Mouse (Mus musculus) liver, embryonic 11.5 days (tissue): ENCODE data around the gene Mrps34. TPM values are rescaled to one million over a fixed set of nuclear protein-coding genes. Genes with fewer than 3 reads are reported as not detected.
A peak's percentile ranks its signal among the peaks of the same experiment; 100 is the strongest.

Experiments
- ATAC-seq: fragments of 200-750 bp; cut with Nextera tagmentation; replicated peaks from 2 replicates; pipeline ENCODE4 v1.8.0; 2017; ENCODE audit warnings: moderate number of reproducible peaks, mild to moderate bottlenecking, moderate TSS enrichment, moderate library complexity; ENCODE audit not compliant: low FRiP score
- DNase-seq: peaks from one replicate; pipeline ENCODE4 v3.0.0-alpha.2; 2017; ENCODE audit warnings: low spot score
- H3K27ac ChIP-seq: fragments of 300-500 bp; sonication (generic); 2 replicates; pipeline ENCODE4 v1.5.1; 2014; ENCODE audit warnings: mild to moderate bottlenecking, low read depth, low read length, control low read depth
- H3K27me3 ChIP-seq: fragments of 300-500 bp; sonication (generic); replicated peaks from 2 replicates; pipeline ENCODE4 v1.6.1; 2014; ENCODE audit warnings: low read length, mixed read lengths; ENCODE audit not compliant: control insufficient read depth, insufficient read depth
- H3K36me3 ChIP-seq: fragments of 300-500 bp; sonication (generic); 2 replicates; pipeline ENCODE4 v1.6.1; 2014; ENCODE audit warnings: mild to moderate bottlenecking, low read length, moderate library complexity, mixed read lengths; ENCODE audit not compliant: control insufficient read depth, insufficient read depth
- H3K4me1 ChIP-seq: fragments of 300-500 bp; sonication (generic); replicated peaks from 2 replicates; pipeline ENCODE4 v1.6.1; 2014; ENCODE audit warnings: low read length, mixed read lengths; ENCODE audit not compliant: control insufficient read depth, insufficient read depth
- H3K4me2 ChIP-seq: fragments of 300-500 bp; sonication (generic); 2 replicates; pipeline ENCODE4 v1.6.1; 2014; ENCODE audit warnings: mild to moderate bottlenecking, control low read depth, moderate library complexity
- H3K4me3 ChIP-seq: fragments of 300-500 bp; sonication (generic); 2 replicates; pipeline ENCODE4 v1.5.1; 2014; ENCODE audit warnings: low read depth, low read length, control low read depth
- H3K9ac ChIP-seq: fragments of 300-500 bp; sonication (generic); 2 replicates; pipeline ENCODE4 v1.6.1; 2014; ENCODE audit warnings: low read depth, low read length, control low read depth
- H3K9me3 ChIP-seq: fragments of 300-500 bp; sonication (generic); 2 replicates; pipeline ENCODE4 v1.6.1; 2016; ENCODE audit warnings: low read length, inconsistent platforms, mixed read lengths; ENCODE audit not compliant: control insufficient read depth
- WGBS: fragments of 180-500 bp; shearing (Covaris S2); extraction: QIAGEN DNeasy Blood & Tissue Kit; methylation state at CpG from one replicate; pipeline ENCODE4 v1.1.7; 2014; 5-methylcytosine and 5-hydroxymethylcytosine counted together
- polyA plus RNA-seq: library from polyadenylated mRNA; unstranded; fragments of >200 nt; fragmentation: Nextera tagmentation; extraction: Ambion mirVana; gene quantifications from 2 replicates; pipeline ENCODE4 v1.2.1, GENCODE M21; 2014

Mrps34 gene
- polyA plus RNA-seq = 123 and 129 TPM in 2 replicates

DNA sequence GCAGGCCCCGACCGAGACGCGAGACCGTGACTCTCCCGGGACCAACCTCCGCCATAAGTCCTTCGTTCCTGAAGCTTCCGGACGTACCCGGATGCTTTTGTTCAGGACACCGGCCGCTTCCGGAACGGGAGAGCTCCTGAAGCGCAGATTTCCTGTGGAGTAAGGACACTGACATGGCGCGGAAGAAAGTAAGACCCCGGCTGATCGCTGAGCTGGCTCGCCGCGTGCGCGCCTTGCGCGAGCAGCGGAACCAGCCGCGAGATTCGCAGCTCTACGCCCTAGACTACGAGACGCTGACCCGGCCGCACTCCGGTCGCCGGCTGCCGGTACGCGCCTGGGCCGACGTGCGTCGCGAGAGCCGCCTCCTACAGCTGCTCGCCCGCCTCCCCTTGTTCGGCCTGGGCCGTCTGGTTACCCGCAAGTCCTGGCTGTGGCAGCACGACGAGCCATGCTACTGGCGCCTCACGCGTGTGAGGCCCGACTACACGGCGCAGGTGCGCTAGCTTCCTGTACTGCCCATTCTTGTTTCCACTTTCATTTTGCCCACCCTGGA lies at the start of gene Mrps34, which contains the start of gene Eme2:
Mrps34 (plus strand) TSS at position 122 of the 553 bp plus-strand sequence.
Eme2 (minus strand) TSS at position 93 of the 553 bp plus-strand sequence.
- peak within 1 kb of the TSS; percentile 91 for H3K4me3 ChIP-seq
- peak; percentile 65 for ATAC-seq
- WGBS = under 1% methylated on average over 62 of the region's 62 CpGs
- H3K27ac ChIP-seq = peak within 1 kb of the TSS; percentile 87
- H3K27me3 ChIP-seq = no peaks in the 10 kb centered on the region
- H3K4me2 ChIP-seq = peak within 1 kb of the TSS; percentile 99
- peak within 1 kb of the TSS; percentile 97 for H3K9ac ChIP-seq
- peak; percentile 89 for DNase-seq
- H3K4me1 ChIP-seq = peaks cover 28% of the 10 kb centered on the region
- no peaks in the 10 kb centered on the region for H3K9me3 ChIP-seq
- peaks cover 58% of the 10 kb centered on the region for H3K36me3 ChIP-seq

DNA sequence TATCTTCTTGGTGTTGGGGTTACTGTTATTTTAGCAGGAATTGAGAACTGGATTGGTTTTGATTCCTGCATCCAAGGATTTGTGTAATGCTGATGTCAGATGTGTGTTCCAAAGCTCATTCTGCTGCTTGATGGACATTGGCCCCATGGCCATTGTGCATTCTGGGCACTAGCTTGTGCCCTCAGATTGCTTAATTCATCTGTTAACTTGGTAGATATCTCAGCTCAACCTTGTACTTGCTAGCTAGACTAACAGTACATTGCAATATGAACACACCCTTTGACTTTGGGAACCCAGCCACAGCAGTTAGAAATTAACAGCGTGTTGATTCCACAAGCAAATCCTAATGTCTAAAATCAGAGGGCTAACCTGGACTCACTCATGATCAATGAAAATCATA lies 47.5 kb upstream of the Mrps34 start:
- Histone ChIP-seq H3K4me1 (peaks cover 9% of the 10 kb centered on the region), H3K4me2 (peak overlapping the region; percentile 46), H3K9ac (no peak overlapping the region), H3K27ac (no peak overlapping the region), H3K36me3 (no peaks in the 10 kb centered on the region), H3K4me3 (peak overlapping the region; percentile 13; the same call in 1 of the 2 replicates), H3K27me3 (no peaks in the 10 kb centered on the region; the same call in 1 of the 2 replicates), H3K9me3 (no peaks in the 10 kb centered on the region)
- no peak for ATAC-seq
- WGBS = 98% methylated on average over 1 of the region's 1 CpGs
- no peak for DNase-seq

GRCm38 (mm10) chr17:24848600-24849031 lies 46.3 kb upstream of the Mrps34 start:
- H3K27me3 ChIP-seq = no peaks in the 10 kb centered on the region; the same call in 1 of the 2 replicates
- H3K4me1 ChIP-seq = peaks cover 9% of the 10 kb centered on the region
- H3K4me2 ChIP-seq = peak overlapping the region; percentile 84
- DNase-seq = no peak
- peaks cover 5% of the 10 kb centered on the region; the same call in 1 of the 2 replicates for H3K36me3 ChIP-seq
- H3K9ac ChIP-seq = peak overlapping the region; percentile 55
- H3K27ac ChIP-seq = peak overlapping the region; percentile 98
- peak overlapping the region; percentile 88 for H3K4me3 ChIP-seq
- ATAC-seq = peak; percentile 75
- no peaks in the 10 kb centered on the region for H3K9me3 ChIP-seq

- H3K27me3 ChIP-seq = no peaks in the 10 kb centered on the region; the same call in 1 of the 2 replicates
- WGBS = under 1% methylated on average over 21 of the region's 21 CpGs
Observed at GRCm38 (mm10) chr17:24849733-24850064, 45.2 kb upstream of the Mrps34 start.

DNA sequence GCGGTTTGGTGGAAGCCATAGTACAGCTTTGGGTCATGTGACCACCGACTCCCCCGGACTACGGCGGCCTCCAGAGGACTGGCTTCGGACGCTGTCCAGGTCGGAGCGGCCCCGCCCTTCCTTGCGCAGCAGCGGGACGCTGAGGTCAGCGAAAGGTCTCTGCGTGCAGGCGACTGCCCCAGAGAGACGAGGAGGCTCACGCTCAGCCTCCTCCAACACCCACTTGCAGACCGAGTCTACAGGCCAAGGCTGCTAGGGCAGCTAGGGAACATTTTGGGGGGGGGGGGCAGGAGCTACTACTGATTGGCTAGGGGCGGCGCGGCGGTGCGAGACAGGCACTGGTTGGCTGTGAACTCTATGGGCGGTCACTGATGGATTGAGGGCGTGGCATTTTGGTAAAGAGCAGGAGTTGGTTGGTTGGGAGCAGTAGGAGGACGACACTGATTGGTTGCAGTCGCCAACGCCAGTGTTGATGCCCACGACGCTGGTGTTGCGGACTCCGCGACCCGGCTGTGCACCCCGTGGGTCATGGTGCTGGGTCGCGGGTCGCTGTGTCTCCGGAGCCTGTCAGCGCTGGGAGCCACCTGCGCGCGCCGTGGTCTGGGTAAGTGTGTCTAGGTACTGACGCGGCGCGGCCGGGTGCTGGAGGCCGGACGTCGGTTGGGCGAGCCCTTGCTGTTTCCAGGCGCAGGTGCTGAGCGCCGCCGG lies 44.7 kb upstream of the Mrps34 start, which contains the start of gene Fahd1:
Fahd1 (minus strand) TSS at position 300 of the 708 bp plus-strand sequence.
- Histone ChIP-seq H3K4me1 (peaks cover 9% of the 10 kb centered on the region), H3K4me2 (peak within 1 kb of the TSS; percentile 89), H3K4me3 (peak within 1 kb of the TSS; percentile 88), H3K27me3 (no peaks in the 10 kb centered on the region; the same call in 1 of the 2 replicates), H3K27ac (peak within 1 kb of the TSS; percentile 98), H3K9me3 (no peaks in the 10 kb centered on the region), H3K9ac (peak within 1 kb of the TSS; percentile 99), H3K36me3 (peaks cover 10% of the 10 kb centered on the region; the same call in 1 of the 2 replicates)
- DNase-seq (peak; percentile 97), ATAC-seq (peak; percentile 95)
- under 1% methylated on average over 58 of the region's 58 CpGs for whole genome bisulfite sequencing

More at GRCm38 (mm10) chr17:24849733-24850064, 45.2 kb upstream of the Mrps34 start:
- H3K27ac ChIP-seq = peak overlapping the region; percentile 98
- peaks cover 9% of the 10 kb centered on the region for H3K4me1 ChIP-seq
- H3K4me2 ChIP-seq = peak overlapping the region; percentile 84
- H3K9me3 ChIP-seq = no peaks in the 10 kb centered on the region
- H3K36me3 ChIP-seq = peaks cover 10% of the 10 kb centered on the region; the same call in 1 of the 2 replicates
- H3K4me3 ChIP-seq = peak overlapping the region; percentile 88
- H3K9ac ChIP-seq = peak overlapping the region; percentile 99
- peak; percentile 33 for ATAC-seq
- DNase-seq = no peak

DNA sequence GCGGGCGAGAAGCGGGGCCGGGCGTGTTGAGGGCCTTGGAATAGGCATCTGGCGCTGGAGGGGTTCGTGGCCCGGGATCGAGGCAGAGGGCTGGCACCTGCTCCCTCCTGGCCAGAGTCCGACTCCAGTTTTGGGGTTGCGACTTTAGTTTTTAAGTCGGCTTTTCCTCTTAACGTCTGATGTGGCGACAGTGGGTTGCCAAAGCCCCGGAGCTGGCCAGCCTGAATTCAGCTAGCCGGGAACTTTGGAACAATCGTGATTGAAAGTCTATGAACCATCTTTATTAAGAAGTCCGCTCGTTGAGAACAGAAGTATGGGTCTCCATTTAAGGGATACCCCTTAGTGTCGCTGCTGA lies 44.2 kb upstream of the Mrps34 start:
- H3K27ac ChIP-seq = 0 out of 2 replicates have a peak overlapping the region, but pooled peaks have one; percentile 46
- H3K4me2 ChIP-seq = peak overlapping the region; percentile 89
- peak overlapping the region; percentile 88 for H3K4me3 ChIP-seq
- H3K4me1 ChIP-seq = peaks cover 9% of the 10 kb centered on the region
- no peaks in the 10 kb centered on the region; the same call in 1 of the 2 replicates for H3K27me3 ChIP-seq
- peaks cover 10% of the 10 kb centered on the region; the same call in 1 of the 2 replicates for H3K36me3 ChIP-seq
- no peaks in the 10 kb centered on the region for H3K9me3 ChIP-seq
- ATAC-seq = no peak
- WGBS = 2% methylated on average over 20 of the region's 20 CpGs
- H3K9ac ChIP-seq = peak overlapping the region; percentile 74
- DNase-seq = no peak

- Histone ChIP-seq H3K4me1 (peaks cover 9% of the 10 kb centered on the region), H3K27ac (no peak overlapping the region), H3K9ac (peak overlapping the region; percentile 74), H3K4me3 (peak overlapping the region; percentile 88), H3K36me3 (peaks cover 10% of the 10 kb centered on the region; the same call in 1 of the 2 replicates), H3K9me3 (no peaks in the 10 kb centered on the region), H3K4me2 (peak overlapping the region; percentile 89), H3K27me3 (no peaks in the 10 kb centered on the region; the same call in 1 of the 2 replicates)
- DNase-seq = no peak
- no peak for ATAC-seq
- WGBS = 79% methylated on average over 10 of the region's 10 CpGs
Observed at GRCm38 (mm10) chr17:24851381-24852125, 43.4 kb upstream of the Mrps34 start.

DNA sequence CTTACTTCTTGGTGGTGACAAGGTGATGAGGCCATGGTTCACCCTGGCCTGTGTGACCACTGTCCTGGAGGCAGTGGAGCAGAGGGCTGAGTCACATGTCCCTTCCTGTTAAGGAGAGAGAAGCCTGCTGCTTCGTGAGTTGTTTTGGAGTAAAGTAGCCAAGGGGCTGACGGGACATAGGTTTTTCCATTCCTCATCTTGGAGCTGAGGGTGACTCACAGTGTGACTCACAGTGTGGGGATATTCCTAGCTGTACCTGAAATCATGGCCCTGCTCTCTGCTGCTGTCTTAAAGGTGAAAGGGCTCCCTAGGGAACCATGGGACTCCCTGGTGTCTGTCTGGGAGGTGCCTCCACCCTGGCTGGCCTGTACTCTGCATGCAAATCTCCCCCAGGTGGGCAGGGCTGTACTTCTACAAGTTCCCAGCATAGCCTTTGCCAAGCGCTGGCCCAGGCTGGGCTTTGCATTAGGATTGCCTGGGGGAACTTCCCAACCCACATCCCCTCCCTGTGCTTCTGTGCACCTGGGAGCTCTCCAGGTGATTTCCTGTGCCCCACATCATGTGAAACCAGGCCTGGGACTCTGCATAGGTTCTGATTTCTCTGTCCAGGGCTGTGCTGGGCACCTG lies 39.0 kb upstream of the Mrps34 start:
- Histone ChIP-seq H3K27me3 (no peaks in the 10 kb centered on the region; the same call in 1 of the 2 replicates), H3K9ac (no peak overlapping the region), H3K4me2 (no peak overlapping the region), H3K4me3 (no peak overlapping the region), H3K27ac (no peak overlapping the region), H3K4me1 (peaks cover 18% of the 10 kb centered on the region), H3K36me3 (peaks cover 12% of the 10 kb centered on the region; the same call in 1 of the 2 replicates), H3K9me3 (no peaks in the 10 kb centered on the region)
- DNase-seq (no peak), ATAC-seq (no peak)
- 77% methylated on average over 3 of the region's 3 CpGs for WGBS
